Mouse (Mus musculus) cerebellum, postnatal 14 days (tissue): Measurements from ENCODE around the gene Selplg.

Experiments used
- DNase-seq, 2 experiments: peaks; one replicate each; pipeline ENCODE4 v3.0.0; 2021; ENCODE audit warnings: mixed read lengths in 2 of 2

Selplg gene

DNA sequence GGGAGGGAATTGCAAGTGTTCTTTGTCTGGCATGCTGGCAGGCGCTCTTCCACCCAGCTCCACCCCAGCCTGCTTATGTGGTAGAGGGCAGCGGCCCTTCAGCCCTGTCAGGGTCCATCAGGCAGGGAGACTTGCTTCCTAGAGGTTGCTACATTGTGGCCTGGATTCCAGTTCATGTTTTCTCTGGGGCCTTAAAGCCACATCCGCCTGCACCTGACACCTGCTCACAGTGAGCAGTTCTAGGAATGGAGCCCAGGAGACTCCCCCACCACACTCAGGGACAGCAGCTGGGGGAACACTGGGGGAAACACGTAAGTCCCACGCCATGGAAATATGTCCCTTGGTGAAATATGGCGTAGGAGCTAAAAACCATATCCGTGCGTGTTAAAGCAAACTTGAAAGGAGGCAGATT, at the start of gene Selplg:
Gene Selplg, minus strand, starts transcription at position 155 of the 412 bp plus-strand sequence.
- no peak for DNase-seq

DNA sequence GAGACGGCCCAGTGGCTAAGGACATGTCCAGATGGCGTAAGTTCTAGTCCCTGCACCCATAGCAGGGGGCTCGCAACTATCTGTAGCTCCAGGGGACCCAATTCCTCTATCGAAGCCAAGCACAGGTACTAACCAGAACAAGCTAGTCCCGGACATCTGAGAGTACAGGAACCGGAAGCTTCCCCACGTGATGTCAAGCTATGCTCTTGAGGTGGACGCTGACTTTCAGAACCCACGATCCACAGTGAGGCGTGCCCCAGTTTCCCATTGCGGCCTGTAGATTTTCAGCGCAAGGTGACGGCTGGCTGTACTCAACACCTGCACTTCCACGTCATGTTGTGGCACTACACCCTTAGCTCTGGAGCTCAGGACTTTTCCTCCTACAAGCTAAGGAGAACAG, 48.7 kb upstream of the Selplg start:
- DNase-seq: no peak

DNA sequence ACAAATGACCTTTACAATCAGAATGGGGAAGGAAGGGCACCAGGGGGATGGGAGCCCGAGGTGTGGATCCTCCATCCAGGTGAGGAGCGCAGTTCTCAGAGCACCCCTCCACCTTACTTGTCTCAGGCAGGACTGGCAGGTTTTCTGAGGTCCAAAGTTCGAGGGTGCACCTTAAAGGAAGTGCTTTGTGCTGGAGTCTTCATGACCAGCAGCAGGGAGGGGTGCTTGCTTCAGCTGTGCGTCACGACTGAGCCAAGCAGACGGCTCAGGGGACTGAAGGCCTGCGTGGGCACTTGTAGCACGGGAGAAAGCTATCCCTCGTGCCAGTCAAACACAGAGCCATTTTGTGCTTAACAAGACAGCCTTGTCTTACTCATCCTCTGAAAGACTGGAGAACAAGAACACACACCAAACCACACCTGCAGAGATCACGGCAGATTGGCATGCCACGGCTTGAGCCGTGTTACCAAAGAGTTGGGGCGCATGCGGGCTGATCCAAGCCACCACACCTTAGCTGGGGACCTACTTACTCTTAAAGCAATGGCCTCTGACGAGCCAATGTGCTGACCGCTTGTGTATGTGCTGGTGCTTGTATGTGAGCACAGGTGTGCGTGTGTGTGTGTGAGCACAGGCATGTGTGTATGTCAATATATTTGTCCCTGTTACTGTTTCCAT, 46.6 kb upstream of the Selplg start:
- no peak for DNase-seq

DNA sequence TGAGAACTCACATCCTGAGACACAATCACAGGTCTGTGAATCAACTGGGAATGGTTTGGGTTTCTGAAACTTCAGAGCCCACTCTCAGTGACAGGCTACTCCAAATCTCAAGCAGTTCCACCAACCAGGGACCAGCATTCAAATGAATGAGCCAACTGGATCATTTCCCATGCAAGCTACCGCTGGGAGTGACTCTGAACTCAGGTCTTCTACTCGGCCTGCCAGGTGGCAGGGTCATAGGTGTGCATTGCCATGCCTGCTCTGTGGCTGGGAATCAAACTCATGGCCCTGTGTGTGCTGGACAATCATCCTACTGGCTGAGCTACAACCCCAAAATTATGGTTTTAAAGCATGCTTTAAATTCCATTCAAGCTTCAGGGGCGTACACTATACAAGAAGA, 45.1 kb upstream of the Selplg start:
- DNase-seq: peak in 1 of 2 experiments; percentile 60

DNA sequence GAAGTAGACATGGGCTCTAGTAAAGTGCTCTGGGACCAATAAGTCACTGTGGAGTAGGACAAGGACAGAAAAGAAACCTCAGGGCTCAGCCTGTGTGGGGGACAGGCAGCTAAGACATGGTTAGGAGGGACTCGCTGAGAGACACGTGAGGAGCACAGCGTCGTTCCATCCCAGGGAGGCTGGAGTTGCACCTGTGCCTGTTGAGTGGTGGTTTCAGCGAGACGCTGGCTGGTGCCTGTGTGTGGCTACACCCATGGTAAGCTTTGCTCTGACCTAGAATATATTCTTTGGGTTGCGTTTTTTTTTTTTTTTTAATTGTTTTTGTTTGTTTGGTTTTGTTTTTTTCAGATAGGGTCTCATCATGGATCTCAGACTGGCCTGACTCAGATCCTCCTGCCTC, 43.7 kb upstream of the Selplg start:
- DNase-seq: no peak

DNA sequence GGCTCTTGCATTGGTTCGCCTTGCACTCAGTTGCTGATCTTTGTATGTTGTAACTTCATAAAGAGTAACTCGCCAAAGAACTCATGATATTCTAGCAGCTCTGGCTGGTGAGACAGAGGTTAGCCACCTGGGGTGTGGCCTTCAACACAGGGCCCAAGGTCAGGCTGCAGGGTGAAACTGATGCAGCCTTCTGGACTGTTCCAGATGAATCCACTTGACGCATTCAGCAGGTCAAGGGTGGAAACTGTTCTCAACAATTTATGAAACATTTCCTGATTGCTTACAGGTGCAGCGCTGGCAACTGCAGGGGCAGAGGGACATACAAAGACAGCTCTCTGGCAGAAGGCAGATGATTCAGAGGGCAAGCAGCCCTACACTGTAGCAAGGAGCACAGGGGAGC, 43.2 kb upstream of the Selplg start:
- no peak for DNase-seq

DNA sequence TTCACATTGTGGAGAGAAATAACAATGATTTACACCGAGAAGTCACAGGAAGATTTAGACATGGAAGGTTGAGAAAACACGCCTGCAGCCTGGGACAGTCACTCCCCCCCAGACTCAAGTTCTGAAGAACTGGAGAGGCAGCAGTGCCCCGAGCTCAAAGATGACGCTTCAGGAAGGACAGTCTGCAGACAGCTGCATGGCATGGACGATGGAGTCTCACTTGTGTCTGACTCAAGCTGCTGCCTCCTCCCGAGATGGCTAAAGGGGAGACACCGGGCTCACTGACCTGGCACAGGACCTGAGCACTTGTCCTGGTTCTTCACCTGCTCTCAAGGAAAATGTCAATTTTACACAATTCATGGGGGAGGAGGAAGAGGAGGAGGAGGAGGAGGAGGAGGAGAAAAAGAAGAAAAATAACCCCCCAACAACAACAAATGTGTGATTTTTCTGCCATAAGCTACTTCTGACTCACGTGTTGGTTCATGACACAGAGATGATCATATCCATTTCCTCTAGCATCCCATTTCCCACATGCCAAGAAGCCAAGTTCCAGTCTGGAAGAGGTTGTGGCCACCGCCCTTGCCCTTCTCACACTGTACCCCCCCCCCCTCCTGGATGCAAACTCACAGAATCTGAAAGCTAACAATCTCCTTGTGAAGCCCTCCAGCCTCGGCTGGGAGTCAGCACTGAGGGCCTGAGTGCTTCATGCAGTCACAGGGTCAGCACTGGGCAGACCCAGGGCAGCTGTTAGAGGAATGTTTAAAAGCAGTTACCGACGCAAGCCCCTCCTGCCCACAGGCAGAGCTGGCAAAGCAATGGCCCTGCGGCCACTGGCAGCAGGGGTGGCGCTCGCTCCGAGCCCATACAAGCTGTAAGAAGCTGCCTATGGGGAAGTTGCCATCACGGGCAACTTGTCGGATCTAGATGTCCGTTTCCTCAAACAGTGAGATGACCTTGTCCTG, 41.9 kb upstream of the Selplg start:
- no peak for DNase-seq

DNA sequence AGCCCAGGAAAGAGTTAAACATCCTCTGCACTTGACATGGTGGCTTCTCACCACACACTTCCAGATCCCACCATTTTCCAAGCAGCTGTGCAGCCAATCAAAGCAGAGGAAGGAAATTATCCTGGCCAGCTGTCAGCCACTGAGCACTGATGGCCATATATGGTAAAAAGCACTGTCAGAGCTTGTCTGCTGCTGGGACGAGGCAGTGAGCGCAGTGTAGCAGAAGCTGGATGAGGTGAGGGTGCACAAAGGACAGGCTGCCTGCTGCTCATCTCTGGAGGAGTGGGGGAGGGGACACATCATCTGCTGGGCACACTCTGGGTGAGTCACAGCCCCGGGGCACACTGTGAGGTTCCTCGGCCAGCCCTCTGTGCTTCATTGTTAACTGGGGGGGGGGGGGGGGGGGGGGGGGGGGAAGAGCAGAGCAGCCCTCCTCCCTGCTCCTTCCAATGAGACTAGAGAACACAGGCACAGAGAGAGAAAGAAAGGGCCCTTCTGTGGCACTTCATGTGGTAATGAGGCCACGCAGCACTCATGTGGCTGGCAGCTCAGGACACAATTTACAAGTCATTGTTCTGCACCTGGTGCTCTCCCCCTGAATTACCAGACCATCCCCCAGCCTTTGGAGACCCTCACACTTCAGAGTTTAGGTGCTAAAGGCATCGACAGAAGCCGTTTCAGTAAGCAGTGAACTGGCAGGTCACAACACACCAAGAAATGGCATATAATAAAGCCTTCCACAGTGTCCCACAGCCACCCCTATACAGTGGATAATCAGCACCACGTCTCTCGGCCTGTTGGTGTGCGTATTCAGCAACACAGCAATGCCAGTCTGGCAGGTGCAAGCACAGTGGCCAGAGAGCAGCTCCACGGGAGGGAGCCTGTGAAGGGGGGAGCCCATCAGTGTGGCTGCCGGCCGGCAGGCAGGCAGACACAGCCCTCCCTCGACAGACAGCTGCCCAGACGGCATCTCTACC, 40.8 kb upstream of the Selplg start:
- DNase-seq: peak; percentile 64 to 68

DNA sequence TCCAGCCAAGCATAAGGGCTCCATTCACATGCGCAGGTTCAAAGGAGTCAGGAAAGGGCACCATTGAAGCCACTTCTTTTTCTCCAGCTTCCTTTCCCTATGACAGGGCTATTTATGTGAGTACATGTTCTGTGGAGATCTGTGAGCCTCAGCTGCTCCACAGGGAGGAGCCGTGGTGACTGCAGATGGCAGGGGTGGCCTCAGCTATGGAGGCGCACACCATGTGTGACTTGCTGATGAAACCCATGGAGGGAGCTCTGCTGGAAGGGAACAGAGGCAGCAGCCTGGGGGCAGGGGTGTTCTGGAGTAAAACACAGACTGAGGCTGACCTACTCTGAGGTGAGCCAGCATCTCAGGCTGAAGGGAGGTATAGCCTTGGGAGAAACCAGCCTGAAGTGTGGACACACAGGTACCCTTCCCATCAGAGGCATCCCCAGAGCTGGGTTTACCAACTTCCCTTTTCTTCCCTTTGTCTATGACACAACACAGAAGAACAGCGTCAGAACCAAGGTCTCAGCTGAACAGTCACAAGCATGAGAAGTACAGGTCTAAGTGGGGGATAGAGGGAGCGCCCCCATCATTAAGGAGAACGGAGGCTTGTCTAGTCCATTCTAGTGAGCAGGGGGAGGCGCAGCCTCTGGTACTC, 39.6 kb upstream of the Selplg start:
- no peak for DNase-seq

DNA sequence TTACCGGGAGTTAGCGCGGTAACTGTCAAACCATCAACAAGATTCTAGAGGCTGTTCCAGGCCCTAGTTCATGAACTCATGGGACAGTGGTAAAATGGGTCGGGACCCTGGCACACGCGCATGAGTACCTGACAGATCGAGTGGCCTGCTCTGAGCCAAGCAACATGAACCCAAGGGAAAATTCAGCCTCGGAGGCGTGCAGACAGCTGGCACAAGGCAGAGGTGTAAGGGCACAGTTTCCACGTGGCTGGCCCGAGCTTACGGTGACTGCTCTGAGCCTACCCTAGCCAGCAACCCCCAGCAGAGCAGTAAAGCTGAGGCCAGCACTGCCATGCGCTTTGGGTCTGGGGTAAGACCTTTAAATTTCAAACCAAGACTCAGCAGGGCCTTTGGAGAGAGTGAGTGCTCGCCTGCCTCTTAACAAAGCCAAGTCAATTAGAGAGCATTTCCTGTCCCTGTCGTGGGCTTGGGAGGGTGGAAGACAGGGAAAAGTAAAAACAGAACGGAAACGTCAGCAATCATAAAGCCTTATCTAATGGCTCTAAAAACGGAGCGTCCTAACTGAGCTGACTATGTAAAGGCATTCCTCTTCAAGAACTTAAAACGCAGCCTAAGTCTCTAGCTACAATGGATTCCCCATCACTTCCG, 38.1 kb upstream of the Selplg start:
- peak; percentile 38 to 43 for DNase-seq

DNA sequence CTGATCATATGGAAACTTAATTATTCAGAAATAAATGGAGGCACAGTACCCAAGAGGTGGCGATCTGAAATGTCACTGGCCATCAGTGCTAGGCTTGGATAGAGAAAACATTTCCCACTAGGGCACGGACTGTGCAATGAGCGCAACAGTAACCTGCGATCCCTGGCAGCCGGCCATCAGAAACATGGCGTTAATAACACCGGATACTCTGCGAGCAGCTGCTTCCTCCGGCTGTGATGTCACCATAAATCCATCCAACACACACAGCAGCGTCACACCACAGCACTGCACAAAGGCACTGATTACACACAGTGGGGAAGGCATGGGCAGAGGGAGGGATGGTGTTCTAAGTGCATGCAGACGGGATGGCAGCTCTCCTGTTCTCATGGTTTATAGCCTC, 36.7 kb upstream of the Selplg start:
- DNase-seq: peak; percentile 65 to 81

DNA sequence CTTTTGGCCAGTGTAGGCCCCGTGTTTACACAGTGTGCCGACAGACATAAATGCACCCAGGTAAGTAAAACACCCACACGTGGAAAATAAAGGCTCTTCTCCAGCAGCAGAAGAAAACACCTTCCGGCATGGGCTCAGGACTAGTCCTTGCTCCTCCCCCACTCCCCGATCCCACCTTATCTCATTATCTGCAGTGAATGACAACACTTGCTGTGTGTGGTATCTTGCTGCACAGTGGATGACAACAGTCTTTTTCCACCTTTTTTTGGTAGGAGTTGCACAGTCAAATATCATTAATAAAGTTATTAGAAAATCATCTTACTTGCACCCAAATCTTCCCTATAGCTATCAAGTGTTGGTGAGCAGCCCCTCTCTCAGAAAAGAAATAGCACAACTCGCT, 32.5 kb upstream of the Selplg start:
- no peak for DNase-seq

DNA sequence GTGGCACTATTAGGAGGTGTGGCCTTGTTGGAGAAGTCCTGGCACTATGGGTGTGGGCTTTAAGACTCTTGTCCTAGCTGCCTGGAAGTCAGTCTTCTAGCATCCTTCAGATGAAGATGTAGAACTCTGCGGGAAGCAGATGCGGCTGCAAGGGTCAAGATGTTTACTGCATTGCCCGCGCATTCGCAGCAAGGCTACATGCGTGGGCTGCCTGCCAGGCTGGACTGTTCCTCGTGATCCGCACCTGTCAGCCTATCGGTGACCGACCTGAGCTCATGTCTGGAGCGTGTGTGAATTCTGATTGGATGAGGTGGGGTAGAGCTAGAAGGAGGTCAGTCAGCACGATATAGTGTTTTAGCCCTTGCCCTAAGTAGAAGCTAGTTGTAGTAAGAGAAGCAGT, 31.6 kb upstream of the Selplg start:
- DNase-seq: peak in 1 of 2 experiments; percentile 42

DNA sequence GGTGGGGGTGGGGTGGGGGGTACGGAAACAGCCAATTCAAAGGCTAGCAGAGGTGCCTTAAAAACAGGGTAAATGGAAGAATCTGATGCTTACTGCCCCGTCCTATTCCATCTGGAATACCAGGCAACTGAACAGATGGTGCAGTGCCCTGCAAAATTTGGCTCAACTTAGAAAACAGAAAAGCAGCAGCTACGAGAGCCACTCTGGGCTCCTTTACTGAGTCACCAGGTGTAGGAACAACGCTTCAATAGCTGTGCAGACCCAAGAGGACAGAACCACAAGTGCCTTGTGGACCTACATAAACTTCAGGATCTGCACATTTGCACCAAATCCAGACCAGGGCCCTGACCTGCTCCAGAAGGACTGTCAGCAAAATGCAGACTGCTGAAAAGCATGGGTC, 30.0 kb upstream of the Selplg start:
- DNase-seq: peak in 1 of 2 experiments; percentile 66

DNA sequence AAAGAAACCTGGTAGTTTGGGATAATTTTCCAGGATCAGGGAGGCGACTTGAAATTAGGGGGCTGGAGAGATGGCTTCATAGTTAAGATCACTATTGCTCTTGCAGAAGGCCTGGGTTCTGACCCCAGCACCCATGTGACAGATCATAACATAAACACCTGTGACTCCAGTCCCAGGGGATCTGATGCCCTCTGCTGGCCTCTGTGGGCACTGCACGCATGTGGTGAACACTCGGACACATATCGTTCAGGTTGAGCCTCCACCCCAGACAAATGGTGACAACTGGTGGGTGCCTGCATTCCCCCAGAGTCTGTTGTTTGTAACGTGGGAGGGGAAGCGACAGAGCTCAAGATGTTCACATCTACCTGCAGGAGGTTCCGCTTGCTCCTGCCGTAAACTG, 28.9 kb upstream of the Selplg start:
- peak; percentile 53 to 81 for DNase-seq

DNA sequence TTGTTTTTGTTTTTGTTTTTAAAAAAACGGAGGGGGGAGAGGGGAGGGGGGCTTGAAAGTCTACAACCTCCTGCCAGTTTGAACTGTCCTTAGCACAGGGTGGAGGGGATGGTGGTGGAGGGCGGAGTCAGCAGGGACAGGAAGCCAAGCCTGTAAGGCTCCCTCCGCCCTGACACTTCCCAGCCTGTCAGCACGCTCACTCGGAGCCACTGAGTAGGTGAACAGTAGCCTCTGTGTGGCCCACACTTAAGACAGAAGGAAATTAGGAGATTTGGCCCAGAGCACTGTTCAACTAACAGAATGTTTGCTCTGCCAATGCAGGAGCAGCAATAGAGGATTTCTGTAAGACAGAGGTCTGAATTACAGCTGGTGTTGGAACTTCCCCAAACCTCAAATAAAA, 26.5 kb upstream of the Selplg start:
- no peak for DNase-seq

DNA sequence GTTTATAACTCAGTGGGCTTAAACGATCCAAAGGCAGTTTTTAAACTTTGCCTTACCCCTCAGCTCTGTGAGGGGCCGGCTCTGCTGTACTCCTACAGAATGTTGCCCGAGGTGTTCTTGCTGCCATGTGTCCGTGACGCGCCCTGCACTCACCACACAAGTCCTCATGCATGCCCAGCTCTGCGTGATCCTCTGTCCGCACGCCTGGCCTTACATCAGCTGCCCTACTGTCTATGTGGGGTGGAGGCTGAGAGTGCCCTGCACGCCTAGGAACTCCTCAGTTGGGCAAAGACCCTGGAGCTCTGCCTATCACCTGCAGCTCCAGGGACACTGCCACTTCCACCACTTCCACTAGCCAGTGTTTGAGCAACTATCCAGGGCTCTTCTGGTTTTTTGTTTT, 26.1 kb upstream of the Selplg start:
- DNase-seq: no peak

DNA sequence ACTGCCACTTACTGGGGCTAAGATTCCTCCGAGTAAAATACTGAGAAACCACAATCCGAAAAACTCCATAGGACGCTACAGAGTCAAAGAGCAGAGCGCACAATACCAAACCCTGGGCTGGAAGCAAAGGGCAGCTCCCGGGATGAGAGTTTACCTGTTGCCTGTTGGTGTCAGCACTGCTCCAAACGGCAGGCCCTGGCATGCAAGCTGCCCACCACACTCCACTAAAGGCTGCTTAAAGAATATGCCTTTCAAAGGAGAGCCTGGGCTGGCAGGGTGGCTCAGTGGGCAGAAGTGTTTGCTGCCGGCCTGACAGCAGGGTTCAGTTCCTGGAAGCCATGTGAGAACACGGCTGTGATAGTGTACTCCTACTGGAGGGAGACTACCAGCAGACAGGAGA, 25.2 kb upstream of the Selplg start:
- peak in 1 of 2 experiments; percentile 53 for DNase-seq

DNA sequence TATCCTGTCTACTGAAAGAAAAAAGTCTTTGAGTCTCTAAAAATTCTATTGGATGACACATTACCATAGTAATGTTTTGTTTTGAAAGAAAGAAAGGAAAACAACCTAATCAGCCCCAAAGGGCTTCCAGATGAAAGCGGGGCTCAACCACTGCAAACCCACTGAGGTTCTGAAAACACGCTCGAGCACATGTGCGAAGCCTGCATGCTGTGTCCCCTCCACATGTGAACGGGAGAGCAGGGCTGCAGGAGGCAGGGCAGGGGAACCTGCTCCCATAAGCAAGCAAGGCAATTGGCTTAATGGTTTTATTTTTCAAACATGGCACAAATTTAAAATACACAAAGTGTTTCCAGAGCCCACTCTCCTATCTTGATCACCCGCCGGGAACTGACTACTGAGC, 24.2 kb upstream of the Selplg start:
- no peak for DNase-seq

DNA sequence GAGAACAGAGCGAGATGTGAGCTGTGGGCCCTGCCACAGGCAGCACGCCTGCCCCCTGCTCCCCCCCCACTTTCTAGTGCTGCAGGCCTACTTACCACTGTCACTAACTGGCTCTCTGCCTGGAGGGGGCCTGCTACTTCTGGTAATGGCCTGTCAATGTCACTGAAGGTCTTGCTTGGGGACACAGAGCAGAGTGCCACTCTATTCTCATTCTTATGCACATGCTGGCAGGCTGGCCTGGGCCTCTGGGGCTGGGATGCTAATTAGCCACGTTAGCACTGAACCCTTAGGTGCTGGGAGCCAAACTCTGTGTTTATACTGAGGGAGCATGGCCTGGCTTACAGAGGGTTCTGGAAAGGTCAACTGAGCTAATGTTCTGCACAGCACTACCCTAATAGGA, 23.3 kb upstream of the Selplg start:
- peak in 1 of 2 experiments; percentile 42 for DNase-seq

DNA sequence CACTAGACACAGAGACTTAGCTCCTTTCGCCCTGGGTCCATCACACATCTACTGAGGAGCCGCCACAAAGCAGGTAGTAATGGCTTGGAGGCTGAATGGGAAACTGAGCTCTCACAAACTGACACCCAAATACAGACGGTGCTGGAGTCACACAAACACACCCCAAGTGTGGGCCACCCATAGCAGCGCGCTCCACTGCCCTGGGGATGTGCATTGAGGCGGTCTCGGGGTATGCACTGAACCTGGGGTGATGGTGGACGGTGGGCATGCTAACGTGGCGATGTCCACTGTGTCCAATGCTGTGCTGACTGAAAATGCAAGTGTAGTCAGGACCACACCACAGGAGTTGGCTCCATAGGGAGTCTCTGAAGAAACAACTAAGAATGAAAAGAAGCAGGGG, 22.7 kb upstream of the Selplg start:
- no peak for DNase-seq

DNA sequence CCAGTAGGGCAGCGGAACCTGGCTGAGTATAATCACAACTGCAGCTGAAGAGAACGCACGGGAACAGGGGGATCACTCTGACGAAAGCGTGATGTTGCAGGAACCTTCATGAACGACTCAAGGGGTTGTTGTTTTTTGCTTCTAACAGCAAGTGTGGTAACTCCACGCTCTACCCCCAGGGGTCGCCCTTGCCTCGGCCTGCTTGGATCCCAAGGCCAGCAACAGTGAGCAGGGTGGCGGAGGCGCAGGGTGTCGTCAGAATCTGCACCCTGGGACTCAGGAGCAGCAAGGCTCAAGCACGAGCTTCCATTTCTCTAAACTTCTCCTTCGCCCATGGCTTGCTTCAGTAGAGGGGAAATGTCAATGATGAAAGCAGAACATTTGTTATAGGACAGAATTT, 22.1 kb upstream of the Selplg start:
- DNase-seq: peak; percentile 91 to 96
